Mouse (Mus musculus): ENCODE results near the gene Pros1. TPM values are rescaled to one million over a fixed set of nuclear protein-coding genes. Genes with fewer than 3 reads are reported as not detected.

Gene Pros1
- 3.7 and 3.8 TPM in 2 replicates for polyA plus RNA-seq (2012; rRNA removed)

DNA sequence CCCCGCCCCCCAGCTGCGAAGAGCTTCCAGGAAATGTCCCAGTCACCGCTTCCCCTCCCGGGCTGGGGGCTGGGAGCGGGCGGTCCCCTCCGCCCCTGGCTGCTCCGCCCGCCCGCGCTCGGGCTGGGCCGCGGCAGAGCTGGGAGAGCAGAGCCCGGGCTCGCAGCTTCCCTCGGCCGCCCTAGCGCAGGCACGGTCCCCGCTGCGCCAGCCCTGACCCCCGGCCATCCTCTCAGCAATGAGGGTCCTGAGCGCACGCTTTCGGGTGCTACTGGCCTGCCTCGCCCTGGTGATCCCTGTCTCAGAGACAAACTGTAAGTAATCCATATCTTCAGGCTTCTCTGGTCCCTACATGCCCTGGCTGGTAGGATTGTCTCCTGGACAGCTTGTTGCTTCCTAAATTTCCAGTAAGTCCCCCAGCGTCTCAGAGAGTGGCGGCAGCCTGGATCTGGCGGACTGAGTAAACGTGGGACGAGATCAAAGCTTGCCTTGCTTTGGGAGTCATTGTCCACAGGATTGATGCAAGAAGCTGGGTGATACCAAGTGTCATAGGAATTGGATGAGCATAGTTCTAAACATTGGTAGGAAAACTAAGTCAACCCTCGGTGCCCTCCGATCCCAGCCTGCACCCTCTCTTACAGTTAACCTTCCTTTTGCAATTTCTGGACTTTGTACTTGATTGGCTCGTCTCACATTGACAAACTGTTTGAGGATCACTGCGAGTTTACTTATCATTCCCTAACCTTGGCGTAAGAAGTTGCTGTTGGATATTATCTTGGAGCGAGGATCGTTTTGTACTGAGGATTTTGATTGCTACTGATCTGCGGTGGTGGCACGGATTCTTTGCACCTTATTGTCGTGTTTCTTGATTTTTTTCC is at the start of gene Pros1:
Pros1 (plus strand) TSS at position 117 of the 878 bp plus-strand sequence.

DNA sequence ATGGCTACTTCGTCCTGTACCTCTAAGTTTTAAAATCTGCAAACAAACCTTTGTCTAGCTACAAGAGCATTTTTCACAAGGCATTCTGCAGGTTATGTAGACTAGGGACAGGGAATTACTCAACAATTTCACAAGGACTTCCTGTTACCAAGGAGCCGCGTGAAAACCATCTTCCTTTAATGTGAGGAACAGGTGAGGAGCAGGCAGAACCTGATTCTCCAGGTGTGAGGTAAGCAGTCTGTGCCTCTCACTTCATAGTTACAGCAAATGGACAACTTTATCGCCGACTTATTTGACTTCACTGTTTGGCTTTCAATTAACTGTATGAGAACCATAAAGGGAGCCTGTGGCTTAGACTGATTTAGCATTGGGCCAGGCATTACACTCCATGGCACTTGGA is 39.6 kb upstream of the Pros1 start, which contains the start of gene Stx19:
Stx19 (plus strand) TSS at position 186 of the 400 bp plus-strand sequence.

DNA sequence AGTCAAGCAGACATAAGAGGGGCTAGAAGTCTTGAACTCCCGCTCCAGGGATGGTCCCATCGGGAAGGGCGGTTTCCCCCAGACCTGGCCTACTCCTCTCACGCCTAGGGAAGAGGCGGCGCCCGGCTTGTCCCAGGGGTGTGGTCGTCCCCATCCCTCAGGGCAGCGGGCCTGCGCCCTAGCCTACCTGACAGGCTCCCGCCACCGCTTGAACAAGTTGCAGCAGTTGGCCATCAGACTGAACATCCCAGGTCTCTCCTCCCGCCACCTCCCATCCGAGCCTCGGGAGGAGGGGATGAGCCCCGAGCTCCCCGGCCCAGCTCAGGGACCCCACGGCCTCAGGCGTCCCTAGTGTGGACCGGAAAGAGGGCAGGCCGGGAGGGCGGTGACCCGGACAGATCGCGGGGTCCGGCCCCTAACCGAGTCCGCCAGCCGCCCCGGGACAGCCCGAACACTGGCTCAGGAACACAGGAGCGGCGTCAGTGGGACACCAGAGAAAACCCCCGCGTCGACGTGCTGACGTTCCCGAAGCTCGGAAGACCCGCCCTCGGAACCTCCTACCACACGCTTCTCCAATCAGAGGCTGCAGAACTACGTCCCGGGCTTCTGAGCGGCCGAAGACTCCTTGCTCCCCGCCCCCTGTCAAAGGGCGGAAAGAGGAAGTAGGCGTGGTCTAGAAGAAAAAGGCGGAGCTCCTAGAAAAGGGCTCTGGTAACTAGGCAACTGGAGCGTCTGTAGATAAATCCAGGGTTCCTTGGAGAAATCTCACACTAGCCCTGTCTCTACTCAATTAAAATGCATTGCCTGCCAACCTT is 7.4 kb upstream of the Pros1 start, which contains the start of gene Arl13b:
Arl13b (minus strand) TSS at position 543 of the 815 bp plus-strand sequence.

Other genes with a start within 250 kb of the Pros1 start
- gene Nsun3, start 67.5 kb upstream of the Pros1 start, polyA plus RNA-seq (2012; rRNA removed): 5.1 and 6.9 TPM in 2 replicates
- 0.09 and 0.14 TPM in 2 replicates for gene Stx19, start 39.6 kb upstream of the Pros1 start, polyA plus RNA-seq (2012; rRNA removed)
- 4.0 and 5.1 TPM in 2 replicates for gene Arl13b, start 7.3 kb upstream of the Pros1 start, polyA plus RNA-seq (2012; rRNA removed)